Mouse (Mus musculus) layer of hippocampus, adult 18-20 months (tissue): ENCODE measurements at regions not wholly inside any gene's neighbourhood (a gene's known extent, or its start where the extent isn't known, plus 50 kb on each side); places are given as distances from the start of the nearest gene placed in this dataset.

Source experiments
- DNase-seq, 2 experiments: peaks; one replicate each; pipeline ENCODE4 v3.0.0; 2022; ENCODE audit warnings: low spot score in 2 of 2

DNA sequence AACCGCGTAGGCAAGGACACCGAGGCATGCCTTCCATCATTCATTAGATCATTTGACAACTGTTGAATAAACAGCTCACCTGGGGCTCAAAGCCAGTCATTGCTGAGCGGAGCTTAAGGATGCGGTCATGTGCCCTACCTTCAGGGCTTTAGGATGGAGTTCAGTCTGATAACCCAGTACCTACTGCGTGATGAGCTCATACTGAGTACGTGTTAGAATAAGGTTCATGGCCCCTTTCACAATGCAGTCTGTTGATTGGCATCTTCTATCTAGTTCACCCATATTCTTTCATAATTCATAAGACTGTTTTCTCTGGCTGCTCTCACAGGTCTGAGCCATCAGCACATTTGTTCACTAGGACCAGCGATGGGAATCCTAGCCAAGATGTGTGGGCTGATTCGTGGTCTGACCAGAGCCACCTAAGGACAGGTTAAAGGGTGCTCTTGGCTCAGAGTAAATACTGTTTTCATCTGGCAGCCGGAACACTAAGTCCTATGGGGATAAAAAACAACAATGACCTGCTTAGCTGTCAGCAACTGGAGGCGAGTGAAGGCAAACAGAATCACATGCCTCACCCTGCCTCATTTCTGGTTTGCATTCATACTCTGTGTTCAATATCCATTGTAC, 71.4 kb upstream of the Elovl5 start:
- DNase-seq = no peak

DNA sequence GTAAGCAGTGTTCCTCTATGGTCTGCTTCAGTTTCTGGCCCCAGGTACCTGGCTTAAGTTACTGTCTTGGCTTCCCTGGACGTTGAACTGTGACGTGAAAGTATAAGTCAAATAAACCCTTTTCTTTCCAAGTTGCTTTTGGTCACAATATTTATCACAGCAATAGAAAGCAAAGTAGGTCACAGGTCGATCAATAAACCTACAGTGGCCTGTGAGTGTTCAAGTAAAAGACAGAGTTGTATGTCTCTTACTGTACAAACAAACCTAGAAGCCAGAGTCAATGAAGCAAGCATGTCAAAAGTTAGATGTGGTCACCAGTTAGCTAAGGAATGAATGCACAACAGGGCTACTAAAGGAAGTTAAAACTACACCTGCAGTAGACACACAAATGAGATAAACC, 68.6 kb upstream of the Elovl5 start:
- no peak for DNase-seq

DNA sequence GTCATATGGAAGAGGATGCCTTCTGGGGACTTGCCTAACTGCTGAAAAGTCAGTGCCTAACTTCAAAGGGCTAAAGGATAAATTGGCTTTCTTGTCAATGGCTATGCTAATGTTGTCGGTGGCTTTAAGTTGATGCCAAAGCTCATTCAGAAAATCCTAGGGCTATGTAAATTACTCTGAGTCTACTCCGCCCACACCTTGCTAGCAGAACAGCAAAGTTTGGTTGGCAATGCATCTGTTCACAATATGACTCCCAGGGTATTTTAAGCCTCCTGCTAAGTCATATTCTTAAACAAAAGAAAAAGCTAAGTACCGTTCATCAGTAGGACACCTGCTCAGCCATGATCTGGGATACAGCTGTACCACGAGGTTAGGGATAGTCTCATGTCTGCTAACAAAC, 67.8 kb upstream of the Elovl5 start:
- DNase-seq = peak; percentile 20 to 51

DNA sequence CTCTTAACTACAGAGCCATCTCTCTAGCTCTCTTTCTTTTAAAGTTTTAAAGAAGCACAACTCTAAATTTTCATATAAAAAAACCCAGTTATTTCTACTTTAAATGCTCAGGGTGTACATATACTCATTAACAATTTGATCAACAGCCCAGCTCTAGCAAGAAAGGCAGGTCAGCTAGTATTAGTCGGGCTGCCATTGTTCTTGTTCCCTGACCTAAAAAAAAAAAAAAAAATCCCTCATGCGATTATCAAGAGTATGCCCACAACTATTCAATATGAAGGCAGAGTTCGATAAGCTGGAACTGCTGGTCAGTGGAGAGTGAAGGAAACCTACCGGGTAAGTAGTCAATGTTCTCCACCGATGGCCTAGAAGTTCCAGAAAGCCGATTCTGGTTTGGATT, 65.8 kb upstream of the Elovl5 start:
- no peak for DNase-seq

- no peak for DNase-seq
Measured at GRCm38 (mm10) chr9:77857091-77858058, 59.8 kb upstream of the Elovl5 start.

GRCm38 (mm10) chr9:77858127-77858794, 58.9 kb upstream of the Elovl5 start:
- no peak for DNase-seq
